Mouse (Mus musculus): Measurements from ENCODE around the gene Icam5.

Icam5 gene

DNA sequence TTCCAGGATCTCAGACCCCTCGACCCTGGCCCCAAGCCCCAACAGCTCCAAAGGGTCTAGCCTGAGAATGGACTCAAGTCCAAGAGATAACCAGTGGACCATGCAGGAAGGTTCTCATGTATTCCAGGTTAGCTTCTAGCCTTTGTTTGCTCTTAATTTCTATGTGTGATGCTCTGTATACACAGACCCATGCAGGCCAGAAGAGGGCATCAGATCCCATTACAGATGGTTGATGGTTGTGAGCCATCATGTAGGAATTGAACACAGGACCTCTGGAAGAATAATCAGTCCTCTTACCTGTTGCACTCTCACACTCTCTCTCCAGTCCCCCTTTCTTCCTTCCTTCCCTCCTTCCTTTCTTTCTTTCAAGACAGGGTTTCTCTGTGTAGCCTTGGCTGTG, 19.5 kb upstream of the Icam5 start:
- DNase-seq (ENCODE audit: low read depth, low spot score): peak; percentile 41

DNA sequence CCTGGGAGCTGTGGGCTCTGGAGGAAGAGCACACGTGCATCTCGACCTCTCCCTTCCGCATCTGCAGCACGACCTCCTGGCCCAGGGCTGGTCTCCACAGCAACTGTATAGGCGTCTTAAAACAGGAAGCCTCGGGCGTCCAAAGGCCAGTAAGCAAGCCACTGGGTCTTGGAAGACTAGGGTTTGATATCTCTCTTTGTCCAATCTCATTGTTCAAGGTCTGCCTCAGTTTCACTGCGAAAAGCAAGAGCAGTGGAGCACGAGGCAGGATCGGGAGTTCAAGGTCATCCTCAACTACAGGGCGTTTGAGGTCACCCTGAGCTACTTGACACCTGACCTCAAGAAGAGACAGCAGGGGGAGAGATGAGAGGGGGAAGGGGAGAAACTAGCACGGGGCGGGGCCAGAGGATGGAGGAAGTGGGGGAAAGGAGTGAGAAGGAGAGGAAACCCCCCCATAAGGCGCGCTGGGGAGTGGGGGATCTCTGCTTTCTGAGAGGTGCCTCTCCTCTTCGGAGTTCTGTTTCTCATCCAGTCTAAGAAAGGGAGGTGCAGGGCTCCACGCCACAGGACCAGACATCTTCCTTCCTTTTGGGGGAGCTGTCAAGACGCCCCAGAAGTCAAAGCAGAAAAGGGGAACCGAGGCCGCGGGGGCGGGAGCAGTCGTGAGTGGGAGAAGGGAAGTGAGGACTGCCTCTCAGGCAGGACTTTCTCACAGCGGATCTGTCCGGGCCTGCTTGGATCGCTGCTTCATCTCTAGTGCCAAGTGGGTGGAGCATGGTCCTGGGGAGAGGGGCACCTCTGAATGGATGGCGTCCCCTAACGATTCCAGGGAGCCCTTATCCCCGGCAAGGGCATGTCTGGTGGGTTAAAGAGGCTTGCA, 16.9 kb upstream of the Icam5 start:
- DNase-seq (ENCODE audit: low read depth, low spot score): peak; percentile 55

DNA sequence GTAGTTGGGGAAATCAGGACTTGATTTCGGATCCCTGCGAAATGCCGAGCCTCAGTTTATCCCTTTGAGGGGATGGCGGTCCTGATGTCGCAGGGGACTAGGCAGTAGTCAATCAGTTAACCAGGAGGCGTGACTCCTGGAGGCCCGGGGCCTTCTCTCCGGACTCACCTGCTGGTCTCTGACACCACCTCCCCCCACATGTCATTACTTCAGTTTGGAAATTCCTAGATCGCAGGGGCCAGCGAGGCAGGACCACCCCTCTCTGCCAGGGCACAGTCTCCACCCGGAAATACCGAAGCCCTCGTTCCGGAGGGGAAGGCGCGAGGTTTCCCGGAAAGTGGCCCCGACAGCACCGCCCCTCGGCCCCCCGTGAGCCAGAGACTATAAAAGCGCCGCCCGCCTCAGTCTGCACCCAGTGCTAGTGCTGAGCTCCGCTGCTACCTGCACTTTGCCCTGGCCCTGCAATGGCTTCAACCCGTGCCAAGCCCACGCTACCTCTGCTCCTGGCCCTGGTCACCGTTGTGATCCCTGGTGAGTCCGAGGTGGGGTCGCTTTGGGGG, 16.2 kb upstream of the Icam5 start, which contains the start of gene Icam1:
TSS of gene Icam1 (plus strand) at position 415 of the 560 bp plus-strand sequence.
- DNase-seq (ENCODE audit: low read depth, low spot score): peak; percentile 84

DNA sequence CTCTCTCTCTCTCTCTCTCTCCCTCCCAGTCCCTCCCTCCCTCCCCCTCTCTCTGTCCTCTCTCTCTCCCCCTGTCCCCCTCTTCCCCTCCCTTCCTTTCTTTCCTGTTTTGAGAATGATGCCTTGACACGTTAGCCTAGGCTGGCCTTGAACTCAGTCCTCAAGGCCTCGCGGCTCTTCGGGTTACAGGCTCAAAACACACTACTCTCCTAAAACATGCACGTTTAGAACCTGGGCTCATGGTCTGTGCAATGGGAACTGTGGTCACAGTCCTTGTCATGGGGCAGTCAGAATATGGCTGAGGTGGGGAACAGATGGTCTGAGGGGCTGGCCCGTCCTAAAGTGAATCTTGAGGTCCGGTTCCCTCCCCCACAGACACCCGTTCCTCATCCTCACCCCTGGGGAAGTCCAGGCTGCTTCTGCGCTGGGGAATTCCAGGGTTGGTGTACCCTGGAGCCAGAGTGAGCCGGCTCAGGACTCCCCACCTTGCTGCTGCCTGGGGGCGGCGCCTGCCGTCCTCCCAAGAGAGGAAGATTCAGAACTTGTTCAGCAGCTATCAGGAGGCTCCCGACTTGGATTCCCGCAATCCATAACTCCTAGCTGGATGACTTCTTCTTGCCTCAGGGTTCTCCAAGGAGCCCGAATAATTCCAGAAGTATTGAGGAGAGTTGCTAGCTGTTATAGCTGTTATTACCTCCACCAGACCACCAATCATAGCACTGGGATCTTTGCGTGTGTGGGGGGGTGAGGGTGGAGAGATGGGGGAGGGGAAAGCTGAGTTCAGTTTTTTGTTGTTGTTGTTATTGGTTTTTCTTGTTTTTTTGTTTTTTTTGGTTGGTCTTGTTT, 15.3 kb upstream of the Icam5 start:
- DNase-seq (ENCODE audit: low read depth, low spot score): peak; percentile 57

DNA sequence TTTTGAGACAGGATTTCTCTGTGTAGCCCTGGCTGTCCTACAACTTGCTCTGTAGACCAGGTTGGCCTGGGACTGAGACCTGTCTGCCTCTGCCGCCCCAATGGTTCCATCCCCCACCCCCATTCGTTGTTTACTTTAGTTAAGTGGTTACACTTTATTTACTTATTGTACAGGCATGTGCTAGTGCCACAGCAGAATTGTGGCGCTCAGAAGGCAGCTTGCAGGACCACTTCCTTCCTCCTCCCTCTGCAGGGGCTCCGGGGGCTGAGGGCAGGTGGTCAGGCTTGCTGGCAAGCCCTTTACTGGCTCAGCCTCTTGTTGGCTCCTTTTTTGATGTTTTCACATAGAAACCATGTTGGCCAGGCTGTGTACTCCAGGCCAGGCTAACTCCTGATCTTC, 14.7 kb upstream of the Icam5 start:
- DNase-seq (ENCODE audit: low read depth, low spot score): no peak

DNA sequence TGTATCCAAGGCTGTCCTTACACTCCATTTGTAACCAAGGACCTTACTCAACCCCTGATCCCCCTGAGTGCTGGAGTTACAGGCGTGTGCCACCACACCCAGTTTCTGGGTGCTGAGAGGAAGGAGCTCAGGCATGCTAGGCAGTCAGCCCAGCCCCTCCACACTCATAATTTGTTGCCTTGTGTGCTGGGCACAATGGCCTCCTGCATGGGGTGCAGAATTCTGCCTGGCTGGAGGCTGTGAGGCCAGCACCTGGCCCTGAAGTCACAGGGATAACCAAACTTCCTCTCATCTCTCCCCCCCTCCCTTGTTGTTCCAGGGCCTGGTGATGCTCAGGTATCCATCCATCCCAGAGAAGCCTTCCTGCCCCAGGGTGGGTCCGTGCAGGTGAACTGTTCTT, 13.3 kb upstream of the Icam5 start:
- DNase-seq (ENCODE audit: low read depth, low spot score): no peak

DNA sequence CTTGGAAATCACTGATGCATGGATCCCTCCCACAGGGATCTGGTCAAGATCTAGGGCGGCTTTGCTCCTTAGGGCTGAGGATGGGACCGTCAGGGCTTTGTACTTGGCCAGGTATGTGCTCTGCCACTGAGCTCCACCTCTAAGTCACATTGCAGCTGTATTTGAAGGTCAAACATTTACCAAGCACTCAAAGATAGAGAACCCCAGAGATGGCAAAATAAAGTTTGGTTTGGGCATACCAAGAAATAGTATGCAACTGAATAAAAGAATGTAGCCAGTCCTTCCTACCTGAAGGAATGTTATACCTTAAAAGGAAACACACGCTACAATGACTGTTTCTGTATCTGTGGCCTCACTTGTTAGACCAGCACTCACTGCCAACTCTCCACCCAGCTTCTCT, 10.5 kb upstream of the Icam5 start:
- DNase-seq (ENCODE audit: low read depth, low spot score): no peak

DNA sequence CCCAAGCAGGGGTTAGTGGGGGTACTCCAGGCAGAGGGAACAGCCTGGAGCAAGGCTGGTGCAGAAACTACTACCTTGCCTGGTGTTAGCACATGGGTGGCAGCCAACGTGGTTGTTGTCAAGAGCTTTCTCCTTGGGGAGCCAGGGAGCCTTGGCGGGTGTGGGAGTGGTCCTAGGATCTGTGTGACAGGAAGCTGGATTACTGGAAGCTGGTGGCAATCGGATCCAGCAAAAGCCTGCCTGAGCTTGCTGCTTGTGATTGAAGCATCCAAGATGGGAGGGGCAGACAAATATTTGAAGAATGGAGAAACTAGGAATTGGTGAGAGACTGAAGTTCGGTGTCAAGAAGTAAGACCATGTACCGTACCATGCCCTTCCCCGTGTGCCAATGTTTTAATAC, 9.6 kb upstream of the Icam5 start:
- DNase-seq (ENCODE audit: low read depth, low spot score): no peak

DNA sequence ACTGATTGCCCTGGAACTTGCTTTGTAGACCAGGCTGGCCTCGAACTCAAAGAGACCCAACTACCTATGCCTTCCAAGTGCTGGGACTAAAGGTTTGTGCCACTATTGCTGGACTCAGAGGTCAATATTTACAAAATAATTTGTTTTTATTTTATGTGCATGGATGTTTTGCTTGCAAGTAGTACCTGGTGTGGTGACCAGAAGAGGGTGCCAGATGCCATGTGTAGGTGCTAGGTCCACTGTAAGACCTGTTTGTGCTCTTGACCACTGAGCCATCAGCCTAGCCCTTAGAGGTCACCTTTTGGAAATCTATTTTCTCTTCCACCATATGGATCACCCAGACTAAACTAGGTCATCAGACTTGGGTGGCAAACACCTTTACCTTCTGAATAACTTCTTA, 9.1 kb upstream of the Icam5 start:
- DNase-seq (ENCODE audit: low read depth, low spot score): no peak

DNA sequence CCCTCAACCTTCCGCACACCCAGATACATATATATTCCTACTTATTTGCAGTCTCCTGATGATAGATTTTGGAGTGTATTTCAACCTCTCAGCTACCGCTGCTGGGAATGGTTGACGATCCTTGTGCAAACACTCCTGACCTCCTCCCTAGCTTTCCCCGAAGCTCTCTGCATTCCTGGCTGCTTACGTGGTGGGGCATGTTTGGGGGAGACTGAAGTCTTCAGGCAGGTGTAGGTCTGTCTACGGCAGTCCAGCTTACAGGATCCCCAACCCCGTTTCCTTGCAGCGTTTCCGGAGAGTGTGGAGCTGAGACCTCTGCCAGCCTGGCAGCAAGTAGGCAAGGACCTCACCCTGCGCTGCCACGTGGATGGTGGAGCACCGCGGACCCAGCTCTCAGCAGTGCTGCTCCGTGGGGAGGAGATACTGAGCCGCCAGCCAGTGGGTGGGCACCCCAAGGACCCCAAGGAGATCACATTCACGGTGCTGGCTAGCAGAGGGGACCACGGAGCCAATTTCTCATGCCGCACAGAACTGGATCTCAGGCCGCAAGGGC, 6.5 kb upstream of the Icam5 start:
- DNase-seq (ENCODE audit: low read depth, low spot score): no peak

DNA sequence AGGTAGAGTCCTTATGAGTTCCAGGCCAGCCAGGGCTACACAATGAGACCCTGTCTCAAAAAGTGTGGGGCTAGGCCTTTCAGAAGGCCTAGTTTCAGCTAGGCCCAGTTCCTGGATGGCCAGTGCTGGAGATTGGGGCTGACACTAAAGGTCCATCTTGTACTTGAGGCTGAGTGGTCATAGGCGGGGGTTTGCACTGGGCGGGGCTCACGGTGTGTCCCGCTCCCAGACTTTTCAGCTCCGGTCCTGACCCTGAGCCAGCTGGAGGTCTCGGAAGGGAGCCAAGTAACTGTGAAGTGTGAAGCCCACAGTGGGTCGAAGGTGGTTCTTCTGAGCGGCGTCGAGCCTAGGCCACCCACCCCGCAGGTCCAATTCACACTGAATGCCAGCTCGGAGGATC, 5.0 kb upstream of the Icam5 start:
- DNase-seq (ENCODE audit: low read depth, low spot score): no peak

DNA sequence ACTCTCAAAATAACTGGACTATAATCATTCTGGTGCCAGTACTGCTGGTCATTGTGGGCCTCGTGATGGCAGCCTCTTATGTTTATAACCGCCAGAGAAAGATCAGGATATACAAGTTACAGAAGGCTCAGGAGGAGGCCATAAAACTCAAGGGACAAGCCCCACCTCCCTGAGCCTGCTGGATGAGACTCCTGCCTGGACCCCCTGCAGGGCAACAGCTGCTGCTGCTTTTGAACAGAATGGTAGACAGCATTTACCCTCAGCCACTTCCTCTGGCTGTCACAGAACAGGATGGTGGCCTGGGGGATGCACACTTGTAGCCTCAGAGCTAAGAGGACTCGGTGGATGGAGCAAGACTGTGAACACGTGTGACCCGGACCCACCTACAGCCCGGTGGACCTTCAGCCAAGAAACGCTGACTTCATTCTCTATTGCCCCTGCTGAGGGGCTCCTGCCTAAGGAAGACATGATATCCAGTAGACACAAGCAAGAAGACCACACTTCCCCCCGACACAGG, 4.0 kb upstream of the Icam5 start:
- DNase-seq (ENCODE audit: low read depth, low spot score): no peak

DNA sequence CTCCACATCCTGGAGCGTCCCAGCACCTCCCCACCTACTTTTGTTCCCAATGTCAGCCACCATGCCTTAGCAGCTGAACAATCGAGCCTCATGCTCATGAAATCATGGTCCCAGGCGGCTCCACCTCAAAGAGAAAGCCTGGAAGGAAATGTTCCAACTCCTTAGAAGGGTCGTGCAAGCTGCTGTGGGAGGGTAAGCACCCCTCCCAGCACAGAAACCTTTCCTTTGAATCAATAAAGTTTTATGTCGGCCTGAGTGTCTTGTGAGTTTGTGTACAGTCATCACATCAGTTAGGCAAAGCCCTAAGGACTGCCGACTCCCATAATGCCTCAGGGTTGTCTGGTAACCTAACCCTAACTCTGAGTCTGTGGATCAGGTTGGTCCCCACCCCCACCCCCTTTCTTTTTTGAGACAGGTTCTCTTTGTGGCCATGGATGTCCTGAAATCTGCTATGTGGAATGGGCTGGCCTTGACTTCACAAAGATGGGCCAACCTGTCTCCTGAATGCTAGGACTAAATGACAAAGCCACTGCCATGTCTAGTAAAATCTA, 3.2 kb upstream of the Icam5 start:
- no peak for DNase-seq (ENCODE audit: low read depth, low spot score)

DNA sequence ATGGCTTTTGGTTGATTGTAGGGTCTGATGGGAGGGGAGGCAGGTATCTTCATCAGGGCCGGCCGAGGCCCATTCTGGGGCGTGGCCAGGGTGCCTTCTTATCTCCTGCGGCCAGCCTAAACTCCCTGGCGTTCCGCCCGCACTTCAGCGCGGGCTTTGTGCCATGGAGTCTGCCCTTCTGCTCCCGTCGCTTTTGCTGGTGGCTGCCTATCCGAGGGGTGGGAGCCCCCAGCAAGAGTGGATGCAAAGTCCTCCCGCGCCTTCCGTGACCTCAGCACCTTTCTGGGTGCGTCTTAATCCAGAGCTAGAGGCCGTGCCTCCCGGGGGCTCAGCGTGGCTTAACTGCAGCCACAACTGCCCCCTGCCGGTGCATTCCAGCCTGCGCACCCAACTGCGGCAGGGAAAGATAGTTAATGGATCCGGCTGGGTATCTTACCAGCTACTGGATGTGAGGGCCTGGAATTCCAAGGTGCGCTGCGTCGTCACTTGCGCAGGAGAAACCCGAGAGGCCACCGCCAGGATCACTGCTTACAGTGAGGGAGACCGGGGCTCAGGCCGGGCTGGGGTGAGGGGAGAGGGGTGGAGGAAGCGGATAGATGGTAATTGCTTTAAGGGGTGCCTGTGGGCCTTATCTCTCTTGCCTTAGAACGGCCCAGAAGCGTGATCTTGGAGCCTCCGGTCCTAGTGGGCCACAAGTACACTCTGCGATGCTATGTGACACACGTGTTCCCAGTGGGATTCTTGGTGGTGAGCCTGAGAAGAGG, 2.4 kb upstream of the Icam5 start, which contains the start of gene Icam4:
TSS of gene Icam4 (plus strand) at position 83 of the 764 bp plus-strand sequence.
- peak; percentile 85 for DNase-seq (ENCODE audit: low read depth, low spot score)

DNA sequence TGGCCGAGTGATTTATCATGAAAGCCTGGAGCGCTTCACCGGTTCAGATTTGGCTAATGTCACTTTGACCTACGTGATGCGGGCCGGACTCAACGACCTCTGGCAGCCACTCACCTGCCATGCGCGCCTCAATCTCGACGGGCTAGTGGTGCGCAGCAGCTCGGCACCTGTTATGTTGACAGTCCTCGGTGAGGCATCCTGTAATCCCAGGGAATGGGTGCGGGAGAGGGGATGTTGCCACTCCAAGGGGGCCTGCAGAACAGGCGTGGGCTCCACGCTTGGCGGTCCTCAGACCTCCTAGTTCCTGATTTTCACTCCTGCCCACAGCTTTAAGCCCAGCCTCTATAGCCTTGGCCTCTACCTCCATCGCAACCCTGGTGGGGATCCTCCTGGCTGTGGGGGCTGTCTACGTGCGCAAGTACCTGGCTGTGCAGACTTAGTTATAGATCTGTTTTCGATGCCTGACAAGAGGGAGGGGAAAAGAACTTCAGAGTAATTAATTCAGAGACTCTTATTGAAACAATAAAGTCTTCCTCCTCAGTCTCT, 1.7 kb upstream of the Icam5 start:
- peak; percentile 43 for DNase-seq (ENCODE audit: low read depth, low spot score)

DNA sequence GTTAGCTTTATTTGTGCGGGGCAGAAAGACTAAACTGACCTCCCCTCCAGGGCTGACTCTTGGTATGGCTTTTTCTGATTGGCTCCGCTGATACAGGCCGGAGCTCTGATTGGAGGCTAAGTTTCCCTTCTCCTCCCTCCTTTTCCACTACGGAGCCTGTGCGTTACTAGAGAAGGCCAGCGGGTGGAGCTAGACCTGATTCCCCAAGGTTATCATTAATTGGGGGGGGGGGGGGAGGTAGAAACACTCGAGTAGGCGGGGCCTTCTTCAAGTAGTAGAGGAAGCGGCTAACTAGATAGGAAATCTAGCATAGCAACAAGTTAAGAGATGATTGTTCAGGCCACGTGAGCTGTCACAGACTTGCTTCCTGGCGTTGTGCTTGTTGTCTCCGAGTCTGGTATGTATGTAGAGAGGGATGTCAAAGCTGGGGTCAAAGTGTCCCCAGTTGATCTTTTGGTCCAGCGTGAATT, 1.1 kb upstream of the Icam5 start:
- DNase-seq (ENCODE audit: low read depth, low spot score): peak; percentile 97

DNA sequence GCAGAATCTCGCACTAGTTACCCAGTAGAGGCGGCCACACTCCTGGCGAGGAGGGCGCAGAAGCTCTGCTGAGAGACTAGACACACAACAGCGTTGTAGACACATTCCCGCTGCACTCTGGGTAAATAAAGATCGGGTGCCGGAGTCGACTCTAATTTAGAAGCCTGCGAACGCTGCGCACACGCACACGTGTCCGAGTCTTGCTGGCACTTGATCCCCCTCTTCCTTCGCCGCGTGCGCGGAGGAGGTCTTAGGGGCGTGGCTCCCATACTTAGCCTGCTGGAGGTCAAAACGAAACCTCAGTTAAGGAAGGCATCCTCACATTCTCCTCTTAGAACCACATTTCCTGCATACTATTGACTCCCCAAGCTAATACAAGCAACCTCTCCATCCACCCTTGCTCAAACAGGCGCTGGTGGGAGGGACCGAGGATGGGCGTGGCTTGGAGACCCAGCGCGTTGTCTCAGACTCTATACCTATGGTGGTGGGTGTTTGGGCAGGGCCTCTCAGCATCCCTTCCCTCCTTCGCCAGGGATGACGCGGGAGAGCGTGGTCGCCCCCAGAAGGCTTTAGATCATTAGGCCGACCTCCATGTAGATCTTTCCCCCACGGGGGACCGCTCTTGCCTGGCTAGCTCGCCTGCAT, 500 bp upstream of the Icam5 start:
- peak; percentile 84 for DNase-seq (ENCODE audit: low read depth, low spot score)

DNA sequence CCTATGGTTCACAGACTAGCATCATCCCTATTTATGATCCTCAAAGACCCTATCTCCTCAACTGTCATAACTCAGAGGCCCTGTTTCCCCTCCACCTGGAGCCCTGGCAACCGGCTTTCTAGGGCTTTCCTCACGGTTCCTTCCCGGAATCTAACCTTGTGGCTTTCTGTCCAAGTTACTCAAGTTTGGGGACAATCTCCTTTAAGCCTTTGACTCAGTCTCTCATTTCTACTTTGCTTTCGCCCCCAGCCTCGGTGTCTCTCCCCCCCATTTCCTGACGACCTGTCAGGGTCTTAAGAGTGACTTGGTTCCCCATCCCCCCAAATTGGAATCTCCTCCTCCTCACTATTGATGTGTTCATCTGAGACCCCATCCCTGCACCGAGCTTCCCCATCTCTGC, 618 bp downstream of the Icam5 start:
- DNase-seq (ENCODE audit: low read depth, low spot score): no peak

DNA sequence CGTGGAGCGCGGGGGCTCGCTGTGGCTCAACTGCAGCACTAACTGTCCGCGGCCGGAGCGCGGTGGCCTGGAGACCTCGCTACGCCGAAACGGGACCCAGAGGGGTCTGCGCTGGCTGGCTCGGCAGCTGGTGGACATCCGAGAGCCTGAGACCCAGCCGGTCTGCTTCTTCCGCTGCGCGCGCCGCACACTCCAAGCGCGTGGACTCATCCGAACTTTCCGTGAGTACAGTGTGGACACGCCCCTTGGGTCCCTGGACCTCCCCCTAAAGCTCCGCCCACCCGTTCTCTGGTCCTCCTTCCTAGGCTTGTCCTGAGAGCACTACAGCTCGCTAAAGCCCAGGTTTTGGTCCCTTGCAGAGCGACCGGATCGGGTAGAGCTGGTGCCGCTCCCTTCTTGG, 1.3 kb downstream of the Icam5 start:
- DNase-seq (ENCODE audit: low read depth, low spot score): peak; percentile 92

Data from CD4-positive, CD25-positive, alpha-beta regulatory T cell, adult 2 months (primary cell).